ENCODE assay signal across 9 mouse cellular contexts in the genomic region with DNA sequence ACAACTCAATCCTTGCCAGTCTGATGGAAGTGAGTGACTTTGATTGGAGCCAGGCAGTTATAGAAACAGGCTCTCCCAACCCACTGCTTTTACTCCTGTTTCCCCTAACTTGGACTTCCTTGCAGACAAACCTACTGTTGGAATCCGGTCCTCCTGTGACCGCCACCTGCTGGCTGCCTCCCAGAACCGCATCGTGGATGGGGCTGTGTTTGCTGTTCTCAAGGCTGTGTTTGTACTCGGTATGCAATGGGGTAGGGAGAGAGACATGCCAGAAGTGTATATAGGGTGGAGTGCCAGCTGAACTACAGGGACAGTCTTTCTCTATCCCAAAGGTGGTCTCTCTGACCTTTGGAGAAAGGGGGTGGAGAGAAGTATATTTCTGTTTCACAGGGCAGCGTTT. TPM values are rescaled to one million over a fixed set of nuclear protein-coding genes. Genes with fewer than 3 reads are reported as not detected.
DNase-seq lines count a peak whose midpoint lies in the region; TF ChIP-seq lines count a peak whose summit lies in the region.
"Had no signal": no experiment of that assay in that cellular context is flagged by ENCODE, and none has a peak within 500 bp of the region (broad histone marks: within the 10 kb centered on the region; RNA-seq: fewer than 3 reads in every experiment).

No protein-coding gene starts in this region.

- peak; percentile 56 for TF ChIP-seq CTCF in E14TG2a.4 (conservative IDR thresholded peaks at IDR 0.05; ENCODE audit: low read length)

- no peak overlapping the region for H3K27ac ChIP-seq in heart, embryonic 10.5 days

- peak; percentile 25 to 47 for DNase-seq in heart, adult 18-20 months
- no peak for DNase-seq in heart, embryonic 10.5 days (ENCODE audit: low spot score)
- peak; percentile 56 for DNase-seq in c-Kit-positive CD71-positive TER-119-positive erythroid progenitor cells, embryonic 14.5 days (ENCODE audit: low spot score)
- peak; percentile 47 for DNase-seq in forelimb bud, embryonic 11.5 days (ENCODE audit: low read depth, low spot score)
- peak; percentile 54 for DNase-seq in kidney, postnatal 14 days
- DNase-seq in lung, postnatal 36 days, result peak; percentile 71
- DNase-seq in spleen, postnatal 14 days (ENCODE audit: low spot score in 2 of 2), result peak; percentile 30 to 65

- peaks cover 5% of the 10 kb centered on the region; the same call in 1 of the 2 replicates for H3K27me3 ChIP-seq in heart, embryonic 10.5 days (ENCODE audit: insufficient read depth, poor library complexity, severe bottlenecking)
- no peaks in the 10 kb centered on the region for H3K27me3 ChIP-seq in E14TG2a.4 (ENCODE audit: insufficient read depth, low read length)

- 24% methylated on average over 6 of the region's 6 CpGs for WGBS in heart, embryonic 10.5 days

- H3K36me3 ChIP-seq in heart, embryonic 10.5 days, result peaks cover 98% of the 10 kb centered on the region
- peaks cover 97% of the 10 kb centered on the region for H3K36me3 ChIP-seq in E14TG2a.4 (ENCODE audit: insufficient read depth, low read length)

- H3K9me3 ChIP-seq in heart, embryonic 10.5 days, result no peaks in the 10 kb centered on the region
- H3K9me3 ChIP-seq in E14TG2a.4 (ENCODE audit: low read length), result no peaks in the 10 kb centered on the region
- H3K9me3 ChIP-seq: megakaryocyte, embryonic 14.5 days had no signal

- no peak overlapping the region for H3K4me3 ChIP-seq in heart, embryonic 10.5 days
- no peak overlapping the region for H3K4me3 ChIP-seq in E14TG2a.4 (replicated peaks; ENCODE audit: low read length)
- H3K4me3 ChIP-seq: megakaryocyte, embryonic 14.5 days had no signal

- H3K4me1 ChIP-seq in heart, embryonic 10.5 days, result no peaks in the 10 kb centered on the region
- H3K4me1 ChIP-seq in E14TG2a.4 (replicated peaks; ENCODE audit: low read depth, low read length), result no peaks in the 10 kb centered on the region

RNA-seq across cellular contexts. Expression of a gene that starts 11.7 kb away (rescaled TPM):
- 10 to 100 TPM; 13.5 to 19.1 TPM for total RNA-seq in heart, adult 18-20 months (2021)
- 29.4 and 29.7 TPM in 2 replicates for polyA plus RNA-seq in heart, embryonic 10.5 days (2016; fragmentation: Nextera tagmentation; extraction: Ambion mirVana)

RNA-seq across cellular contexts. Expression of a gene that starts 13.4 kb away (rescaled TPM):
- total RNA-seq in heart, adult 18-20 months (2021), result under 1 TPM; 0.39 to 0.74 TPM
- polyA plus RNA-seq in heart, embryonic 10.5 days (2016; fragmentation: Nextera tagmentation; extraction: Ambion mirVana), result 2.2 and 2.4 TPM in 2 replicates

RNA-seq across cellular contexts. Expression of a gene that starts 16.7 kb away (rescaled TPM):
- not detected for total RNA-seq in heart, adult 18-20 months (2021)
- polyA plus RNA-seq in heart, embryonic 10.5 days (2016; fragmentation: Nextera tagmentation; extraction: Ambion mirVana), result not detected in 2 replicates

RNA-seq across cellular contexts. Expression of a gene that starts 17.5 kb away (rescaled TPM):
- 10 to 100 TPM; 10.5 to 15.1 TPM for total RNA-seq in heart, adult 18-20 months (2021)
- 12.5 and 13.2 TPM in 2 replicates for polyA plus RNA-seq in heart, embryonic 10.5 days (2016; fragmentation: Nextera tagmentation; extraction: Ambion mirVana)

RNA-seq across cellular contexts. Expression of a gene that starts 21.7 kb away (rescaled TPM):
- total RNA-seq in heart, adult 18-20 months (2021), result not detected
- not detected in 2 replicates for polyA plus RNA-seq in heart, embryonic 10.5 days (2016; fragmentation: Nextera tagmentation; extraction: Ambion mirVana)
